Mouse (Mus musculus) embryonic fibroblast, embryonic 13.5 days (primary cell): ENCODE data around the gene Igsf21.

ENCODE experiments used
- CTCF ChIP-seq: IDR thresholded peaks from 2 replicates; pipeline ENCODE4 v1.5.1; 2011; ENCODE audit warnings: mild to moderate bottlenecking, control low read depth, low read length, moderate library complexity, borderline replicate concordance; ENCODE audit not compliant: insufficient read depth
- POLR2A ChIP-seq: IDR thresholded peaks from 2 replicates; pipeline ENCODE4 v1.6.1; 2011; ENCODE audit warnings: low read depth, mild to moderate bottlenecking, control low read depth, low read length, moderate library complexity

GRCm38 (mm10) chr4:140004170-140004569, 242.4 kb downstream of the Igsf21 start:
- TF ChIP-seq CTCF (no peak), POLR2A (no peak)
